Mouse (Mus musculus): ENCODE data around the gene Nubpl.

- TF ChIP-seq CTCF (IDR thresholded peaks at IDR 0.05; ENCODE audit: low read depth, low read length): no peak
- TF ChIP-seq EP300 (IDR thresholded peaks at IDR 0.05; ENCODE audit: insufficient read depth, low read depth, low read length): no peak
Measured at GRCm38 (mm10) chr12:52288941-52289567, 191.5 kb downstream of the Nubpl start.

All from ES-Bruce4 (cell line).